Comparison of ENCODE assay signal across 25 mouse cellular contexts in the genomic region with DNA sequence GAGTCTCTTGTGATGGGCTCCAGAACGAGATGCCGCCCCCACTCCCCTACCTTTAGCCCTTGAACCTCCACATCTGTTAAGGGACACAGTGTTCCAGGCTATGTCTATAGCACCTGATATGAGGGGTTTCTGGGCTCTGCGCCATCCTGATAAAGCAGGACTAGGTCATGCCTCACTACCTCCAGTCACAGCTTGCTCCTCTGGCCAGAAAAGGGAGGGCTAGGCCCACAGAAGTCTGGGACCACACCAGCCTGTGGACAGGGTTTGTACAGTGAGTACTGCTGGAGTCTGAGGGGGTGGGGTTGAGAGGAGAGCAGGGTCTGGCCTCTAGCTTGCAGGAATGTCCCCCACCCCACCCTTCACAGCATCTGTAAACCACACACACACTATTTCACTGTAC. TPM values are rescaled to one million over a fixed set of nuclear protein-coding genes. Genes with fewer than 3 reads are reported as not detected.
DNase-seq lines count a peak whose midpoint lies in the region; ATAC-seq lines count a peak whose summit lies in the region.
"Had no signal": no experiment of that assay in that cellular context is flagged by ENCODE, and none has a peak within 500 bp of the region (broad histone marks: within the 10 kb centered on the region; RNA-seq: fewer than 3 reads in every experiment).

No protein-coding gene starts in this region.

- DNase-seq in heart, adult 8-10 months (ENCODE audit: low spot score) = no peak
- peak; percentile 9 for DNase-seq in Muller cell, postnatal 12 days (ENCODE audit: inconsistent ontology term)
- DNase-seq in kidney, adult 8-10 months = peak; percentile 29 to 35
- DNase-seq in kidney, postnatal 14 days = peak; percentile 29
- no peak for DNase-seq in thymus, postnatal 4 days
- DNase-seq in neural tube, embryonic 10.5 days (ENCODE audit: extremely low spot score, low spot score) = no peak
- no peak for DNase-seq in gastrocnemius, postnatal 25 days
- DNase-seq: adrenal gland, adult 2 months; B cell, adult 2 months; cerebellum, adult 2 months; liver, postnatal 0 days; lung, postnatal 10 days; right cerebral cortex, postnatal 14 days; spleen, adult 18-20 months had no signal

- no peaks in the 10 kb centered on the region for H3K36me3 ChIP-seq in heart, embryonic 16.5 days (ENCODE audit: control insufficient read depth, insufficient read depth)
- H3K36me3 ChIP-seq: forebrain, embryonic 12.5 days; limb, embryonic 10.5 days; midbrain, embryonic 15.5 days had no signal

- H3K4me3 ChIP-seq in heart, embryonic 16.5 days (ENCODE audit: low read length) = no peak overlapping the region
- H3K4me3 ChIP-seq: forebrain, embryonic 12.5 days; limb, embryonic 10.5 days; megakaryocyte, embryonic 14.5 days; midbrain, embryonic 15.5 days had no signal

- WGBS in heart, embryonic 16.5 days = 63% methylated on average over 3 of the region's 3 CpGs

- peaks cover 5% of the 10 kb centered on the region; the same call in 1 of the 2 replicates for H3K4me1 ChIP-seq in heart, embryonic 16.5 days (ENCODE audit: control insufficient read depth, insufficient read depth, low read length)
- H3K4me1 ChIP-seq: forebrain, embryonic 12.5 days; limb, embryonic 10.5 days; megakaryocyte, embryonic 14.5 days; midbrain, embryonic 15.5 days had no signal

- peak; percentile 93 for ATAC-seq in heart, embryonic 16.5 days (replicated peaks; ENCODE audit: extremely low read depth, insufficient read depth, low FRiP score)
- ATAC-seq: hindbrain, embryonic 16.5 days; intestine, embryonic 16.5 days; liver, postnatal 0 days; midbrain, embryonic 15.5 days had no signal

- H3K9ac ChIP-seq in heart, embryonic 16.5 days (ENCODE audit: low read length) = no peak overlapping the region
- H3K9ac ChIP-seq: forebrain, embryonic 12.5 days; liver, postnatal 0 days; midbrain, embryonic 15.5 days had no signal

- H3K27me3 ChIP-seq in heart, embryonic 16.5 days (ENCODE audit: control insufficient read depth, insufficient read depth, low read length) = no peaks in the 10 kb centered on the region
- H3K27me3 ChIP-seq: forebrain, embryonic 12.5 days; midbrain, embryonic 15.5 days had no signal

- H3K27ac ChIP-seq in heart, embryonic 16.5 days (ENCODE audit: low read length) = no peak overlapping the region
- H3K27ac ChIP-seq: forebrain, embryonic 12.5 days; limb, embryonic 10.5 days; midbrain, embryonic 15.5 days had no signal

- H3K9me3 ChIP-seq in heart, embryonic 16.5 days (replicated peaks; ENCODE audit: control insufficient read depth, low read length) = no peaks in the 10 kb centered on the region
- H3K9me3 ChIP-seq: forebrain, embryonic 12.5 days; limb, embryonic 10.5 days; midbrain, embryonic 15.5 days had no signal

- no peak overlapping the region for H3K4me2 ChIP-seq in heart, embryonic 16.5 days (ENCODE audit: low read depth, low read length)
- H3K4me2 ChIP-seq: forebrain, embryonic 12.5 days; midbrain, embryonic 15.5 days had no signal

RNA-seq across cellular contexts. Expression of a gene that starts 12.8 kb away (rescaled TPM):
- polyA plus RNA-seq in heart, embryonic 16.5 days (2015; fragmentation: Nextera tagmentation; extraction: Ambion mirVana) = 4.1 and 4.6 TPM in 2 replicates
- total RNA-seq in heart, adult 8-10 months (2022) = under 1 TPM in 1 of 4 experiments, not detected in 3; 0.14 TPM
- under 1 TPM; 0.05 to 0.13 TPM for total RNA-seq in gastrocnemius, postnatal 25 days (2021)
- total RNA-seq: gastrocnemius, adult 8-10 months had no signal

RNA-seq across cellular contexts. Expression of a gene that starts 29.8 kb away (rescaled TPM):
- 0.20 and 0.21 TPM in 2 replicates for polyA plus RNA-seq in heart, embryonic 16.5 days (2015; fragmentation: Nextera tagmentation; extraction: Ambion mirVana)
- not detected for total RNA-seq in heart, adult 8-10 months (2022)
- total RNA-seq in gastrocnemius, postnatal 25 days (2021) = not detected
- total RNA-seq: liver, adult 2 months; neutrophil, adult 5-6 weeks had no signal
- polyA plus RNA-seq: limb, embryonic 10.5 days; liver, adult 2 months; stomach, embryonic 14.5 days had no signal

Comparison
In these comparisons a context has a peak if more than half of its experiments do, and no peak if none do; other contexts are left out.
1. DNase-seq: peak in Muller cell, postnatal 12 days (single experiment), kidney, adult 8-10 months (2 of 2) and kidney, postnatal 14 days (single experiment); none in heart, adult 8-10 months (single experiment), thymus, postnatal 4 days (single experiment), neural tube, embryonic 10.5 days (single experiment) and gastrocnemius, postnatal 25 days (single experiment).